Mouse (Mus musculus) T-helper 2 cell (primary cell): ENCODE results near the gene Rab11fip3.

ENCODE experiments used
- in situ Hi-C: fragments of 300-600 bp; cut with MboI, MseI; formaldehyde crosslinking; loops from one replicate; pipeline ENCODE4 v1.15.1; 2025; ENCODE audit warnings: high pct_unique_total_duplicates

The Rab11fip3 gene

DNA sequence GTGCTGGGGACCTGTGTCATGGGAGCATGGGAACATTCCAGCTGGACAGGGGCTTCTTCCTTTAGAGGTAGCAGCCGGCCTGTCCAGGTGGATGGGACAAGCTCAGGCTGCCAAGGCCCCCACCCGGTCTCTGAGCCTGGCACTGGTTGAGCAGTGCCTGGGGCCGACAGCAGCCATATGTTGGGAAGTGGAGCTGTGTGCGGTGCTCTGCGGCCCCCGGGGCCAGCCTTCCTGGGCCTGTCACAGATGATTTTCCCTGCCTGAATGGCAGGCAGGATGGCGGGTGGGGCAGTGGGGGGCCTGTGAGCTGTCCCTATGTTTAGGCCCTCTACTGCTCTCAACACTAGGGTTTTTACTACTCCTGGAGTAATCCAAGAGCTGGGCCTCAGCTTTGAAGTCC is 113.2 kb downstream of the Rab11fip3 start:
- in situ Hi-C loops: no loop called here

GRCm38 (mm10) chr17:25955736-25956135 is 113.6 kb downstream of the Rab11fip3 start:
- in situ Hi-C loops: no loop called here

GRCm38 (mm10) chr17:25954671-25955070 is 114.7 kb downstream of the Rab11fip3 start:
- in situ Hi-C loops: no loop called here

GRCm38 (mm10) chr17:25953161-25953560 is 116.2 kb downstream of the Rab11fip3 start:
- in situ Hi-C loops: no loop called here

DNA sequence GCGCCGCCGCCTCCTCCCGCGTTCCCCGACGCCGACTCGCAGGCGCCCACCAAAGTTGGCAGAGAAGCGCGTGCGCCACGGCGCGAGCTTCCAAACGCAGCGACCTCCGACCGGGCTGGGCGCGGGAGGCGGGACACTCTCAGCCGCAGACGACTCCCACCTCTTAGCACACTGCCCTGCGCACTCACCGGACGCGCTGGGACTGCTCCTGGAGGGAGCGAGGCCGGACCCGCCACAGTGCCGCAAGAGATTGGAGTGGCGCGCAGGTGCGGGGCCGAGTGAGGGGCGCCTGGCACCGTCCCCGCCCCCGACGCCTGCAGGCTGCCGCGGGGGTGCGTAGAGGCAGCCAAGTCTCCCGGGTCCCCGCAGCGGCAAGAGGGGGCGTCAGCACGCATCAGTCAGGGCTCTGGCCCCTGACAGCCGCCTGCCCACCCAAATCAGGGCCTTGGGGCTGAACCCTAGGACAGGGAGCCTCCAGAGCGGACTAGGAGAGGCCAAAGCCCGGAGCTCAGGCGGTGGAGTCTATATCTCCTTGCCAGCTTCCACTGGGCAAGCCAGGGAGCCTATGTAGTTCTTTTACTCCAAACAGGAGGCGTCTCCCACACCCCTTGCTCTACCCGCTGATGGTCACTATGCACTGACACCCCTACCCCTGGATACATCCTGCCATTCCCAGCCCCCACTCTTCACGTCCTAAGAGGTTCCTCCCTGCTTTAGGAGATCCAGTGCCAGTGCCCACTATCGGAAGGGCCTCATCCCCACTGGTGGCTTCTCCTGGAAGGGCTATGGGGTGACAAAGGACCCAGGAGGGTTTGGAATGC is 117.3 kb downstream of the Rab11fip3 start, which contains the start of gene A930017K11Rik:
Gene A930017K11Rik (minus strand): TSS at position 763 of the 821 bp plus-strand sequence.
- in situ Hi-C loops: no loop called here

DNA sequence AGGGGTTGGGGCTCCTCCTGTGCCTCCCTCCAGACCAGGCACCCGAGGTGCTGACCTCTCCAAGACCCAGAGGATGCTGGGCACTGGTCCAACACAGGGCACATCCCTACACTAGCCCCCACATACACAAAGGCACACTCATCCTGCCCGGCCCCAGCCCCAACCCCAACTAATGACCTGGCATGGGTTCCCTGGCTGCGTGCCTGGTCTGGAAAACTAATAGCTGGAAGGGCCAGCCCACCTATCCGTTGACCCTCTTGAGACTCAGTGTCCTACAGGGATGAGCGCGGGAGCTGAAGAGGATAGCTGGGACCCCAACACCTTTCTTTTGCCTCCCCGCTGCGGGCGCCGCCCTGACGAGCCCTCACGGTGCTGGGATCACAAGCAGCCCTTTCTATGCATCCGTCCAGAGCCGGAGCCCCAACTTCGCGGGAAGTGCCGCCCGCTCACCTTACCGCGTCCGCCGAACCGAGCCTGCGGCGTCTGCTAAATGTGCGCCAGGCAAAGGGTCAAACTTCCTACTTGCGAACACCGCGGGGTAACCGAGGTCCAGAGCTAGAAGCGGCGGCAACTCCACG is 118.0 kb downstream of the Rab11fip3 start:
- in situ Hi-C loops: no loop called here

DNA sequence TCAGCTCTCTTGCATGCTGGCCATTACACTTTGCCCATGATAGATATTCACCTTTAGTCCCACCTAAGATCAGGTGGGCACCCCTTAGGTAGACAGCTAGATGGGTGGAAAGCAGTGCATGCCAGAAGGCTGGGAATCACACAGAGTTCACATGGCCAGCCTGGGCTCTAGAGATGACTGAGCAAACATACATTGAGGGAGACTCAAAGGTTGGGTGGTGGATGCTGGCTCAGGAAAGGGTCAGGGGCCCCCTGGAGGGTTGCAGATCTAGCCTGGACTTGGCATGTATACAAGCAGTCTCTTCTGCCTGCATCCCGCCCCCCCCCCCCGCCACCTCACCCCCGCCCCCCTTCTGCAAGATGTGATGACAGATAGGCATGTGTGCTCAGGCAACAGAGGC is 118.6 kb downstream of the Rab11fip3 start:
- in situ Hi-C loops: no loop called here

DNA sequence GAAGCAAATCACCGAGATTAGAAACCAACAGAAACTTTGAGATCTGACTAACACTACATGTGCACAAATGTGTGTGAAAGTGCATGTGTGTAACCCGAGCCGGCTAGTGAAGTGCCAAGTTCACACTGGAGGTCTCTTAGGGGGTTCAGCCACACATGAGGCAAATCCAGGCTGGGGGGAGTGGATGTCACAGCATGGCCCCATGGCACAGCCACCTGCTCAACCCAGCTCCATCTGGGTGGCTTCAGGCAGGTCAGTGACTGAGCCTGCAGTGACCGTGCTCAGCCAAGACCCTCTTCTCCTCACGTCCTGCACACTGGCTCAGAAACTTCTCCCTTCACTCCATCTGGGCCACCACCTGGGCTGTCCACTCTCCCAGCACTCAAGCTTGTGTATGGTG is 119.4 kb downstream of the Rab11fip3 start:
- in situ Hi-C loops: no loop called here

- in situ Hi-C loops: no loop called here
These were observed 121.3 kb downstream of the Rab11fip3 start for GRCm38 (mm10) chr17:25948051-25948450.

- in situ Hi-C loops: no loop called here
These were observed 121.8 kb downstream of the Rab11fip3 start for GRCm38 (mm10) chr17:25947576-25947975.

GRCm38 (mm10) chr17:25946891-25947290 is 122.5 kb downstream of the Rab11fip3 start:
- in situ Hi-C loops: no loop called here

GRCm38 (mm10) chr17:25946349-25946748 is 123.0 kb downstream of the Rab11fip3 start:
- in situ Hi-C loops: no loop called here

DNA sequence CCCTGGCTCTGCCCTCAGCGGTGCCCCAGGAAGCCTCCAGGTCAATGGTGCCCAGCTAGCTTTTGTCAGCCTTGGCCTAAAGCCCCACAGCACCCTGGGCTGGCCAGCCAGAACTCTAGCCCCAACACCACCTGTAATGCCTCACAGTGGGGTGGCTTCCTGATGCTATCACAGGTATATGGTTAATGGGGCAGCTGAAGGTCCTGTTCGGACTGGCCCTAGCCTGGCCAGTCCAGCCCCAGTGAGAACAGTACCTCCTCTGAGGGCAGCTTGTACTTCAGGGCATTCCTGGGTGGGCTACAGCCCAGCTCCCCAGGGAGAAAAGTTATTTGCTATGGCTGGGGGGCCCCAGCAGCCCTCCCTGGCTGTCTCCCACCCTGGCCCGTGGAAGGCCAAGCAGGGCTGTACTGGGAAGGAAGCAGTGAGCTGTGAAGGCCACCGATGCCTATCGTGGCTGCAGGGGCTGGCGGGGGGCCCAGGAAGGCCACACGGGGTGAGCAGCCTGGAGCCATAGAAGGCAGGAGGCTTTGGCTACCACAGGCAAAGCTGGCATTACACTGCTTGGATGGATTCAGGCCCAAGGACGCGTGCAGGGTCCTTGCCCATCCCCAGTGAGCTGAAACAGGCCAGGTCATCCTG is 123.7 kb downstream of the Rab11fip3 start:
- in situ Hi-C loops: no loop called here

DNA sequence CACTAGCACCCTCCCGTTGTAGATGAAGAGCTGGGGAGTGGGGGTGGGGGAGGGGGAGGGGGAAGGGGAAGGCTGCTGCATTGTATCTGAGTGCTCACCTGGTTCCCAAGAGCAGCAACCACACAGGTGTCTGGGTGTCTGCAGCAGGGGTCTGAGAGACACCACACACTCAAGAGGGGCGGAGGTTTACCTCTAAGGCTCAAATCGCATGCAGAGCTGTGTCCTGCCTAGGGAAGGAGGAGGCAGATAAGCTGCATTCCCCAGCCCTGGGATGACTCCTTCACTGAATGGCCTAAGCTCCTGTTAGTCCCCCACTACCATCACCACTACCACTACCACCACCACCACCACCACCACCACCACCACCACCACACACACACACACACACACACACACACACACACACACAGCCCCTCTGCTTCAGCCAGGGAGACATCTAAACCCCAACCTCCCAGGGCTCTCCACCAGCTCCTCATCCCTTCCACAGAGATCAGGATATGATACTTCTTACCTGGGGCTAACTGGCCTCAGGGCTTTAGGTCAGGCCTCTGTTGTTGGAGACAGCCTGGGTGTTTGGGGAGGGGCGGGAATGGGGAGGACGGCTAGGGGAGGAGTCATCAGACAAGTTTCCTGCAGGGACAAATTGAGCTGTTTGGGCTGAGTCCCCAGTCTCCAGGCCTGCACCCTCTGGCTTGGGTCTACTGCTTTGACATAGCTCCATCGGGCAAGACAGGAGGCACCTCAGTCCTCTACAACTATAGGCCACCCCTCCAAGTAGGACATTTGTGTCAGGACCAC is 124.8 kb downstream of the Rab11fip3 start, which contains the start of the genes Pigq and Nhlrc4:
Gene Pigq (minus strand): TSS at position 571 of the 798 bp plus-strand sequence.
Gene Nhlrc4 (minus strand): TSS at position 596 of the 798 bp plus-strand sequence.
- in situ Hi-C loops: no loop called here

DNA sequence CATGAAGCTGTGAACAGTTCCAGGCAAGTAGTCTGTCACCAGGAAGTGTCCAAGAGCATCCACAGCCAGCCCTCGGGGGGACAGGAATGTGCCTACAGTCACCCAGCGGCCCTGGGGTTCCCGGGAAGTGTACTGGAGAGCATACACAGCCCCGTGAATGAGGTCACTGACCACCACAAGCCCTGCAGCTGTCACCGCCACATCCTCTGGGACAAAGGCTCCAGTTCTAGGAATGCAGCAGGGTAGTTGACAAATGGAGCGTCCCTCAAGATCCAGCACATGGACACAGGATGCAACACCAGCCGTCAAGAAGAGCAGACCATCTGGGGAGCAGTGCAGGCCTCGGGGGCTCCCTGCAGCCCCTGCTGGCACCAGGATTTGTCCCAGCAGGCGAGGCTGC is 125.6 kb downstream of the Rab11fip3 start:
- in situ Hi-C loops: no loop called here

- in situ Hi-C loops: no loop called here
These were observed 126.1 kb downstream of the Rab11fip3 start for GRCm38 (mm10) chr17:25943221-25943620.

DNA sequence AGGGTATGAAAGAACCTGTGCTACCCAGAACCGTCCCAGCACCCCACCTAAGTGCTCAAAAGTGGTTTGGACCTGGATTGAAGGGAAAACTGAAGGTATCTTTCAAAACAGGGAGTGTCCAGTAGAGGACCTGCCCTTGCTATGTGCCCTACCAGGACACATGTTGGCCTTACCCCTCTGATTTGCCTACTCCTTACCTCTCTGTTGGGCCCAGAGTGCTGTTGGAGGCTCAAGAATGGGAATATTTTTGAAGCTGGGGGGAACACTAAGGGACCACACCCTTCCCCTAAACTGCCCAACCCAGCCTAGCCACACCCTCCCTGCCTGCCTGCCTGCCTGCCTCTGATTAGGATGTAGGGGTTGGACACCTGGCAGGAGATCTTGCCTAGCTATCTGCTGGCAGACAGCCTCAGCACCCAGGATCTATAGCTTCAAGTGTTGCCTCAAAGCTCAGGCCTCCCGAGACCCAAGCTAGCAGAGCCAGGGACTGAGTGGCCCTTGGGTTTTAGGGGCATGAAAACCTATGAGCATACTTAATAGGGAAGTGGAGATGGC is 126.7 kb downstream of the Rab11fip3 start:
- in situ Hi-C loops: no loop called here

GRCm38 (mm10) chr17:25941511-25942241 is 127.7 kb downstream of the Rab11fip3 start:
- in situ Hi-C loops: no loop called here
